Mouse (Mus musculus) G1E (cell line): ENCODE results near the gene Rnf220.

Experiments used
- CTCF ChIP-seq: IDR thresholded peaks from 2 replicates; pipeline ENCODE4 v1.5.1; 2012; ENCODE audit warnings: low read depth, low read length, inconsistent platforms, mixed read lengths
- GATA1 ChIP-seq: IDR thresholded peaks from 2 replicates; pipeline ENCODE4 v1.6.1; 2012; ENCODE audit warnings: borderline replicate concordance, low read length, inconsistent platforms, mixed read lengths
- GATA2 ChIP-seq: IDR thresholded peaks from 2 replicates; pipeline ENCODE4 v1.6.1; 2012; ENCODE audit warnings: low read depth, low read length, inconsistent platforms, borderline replicate concordance

DNA sequence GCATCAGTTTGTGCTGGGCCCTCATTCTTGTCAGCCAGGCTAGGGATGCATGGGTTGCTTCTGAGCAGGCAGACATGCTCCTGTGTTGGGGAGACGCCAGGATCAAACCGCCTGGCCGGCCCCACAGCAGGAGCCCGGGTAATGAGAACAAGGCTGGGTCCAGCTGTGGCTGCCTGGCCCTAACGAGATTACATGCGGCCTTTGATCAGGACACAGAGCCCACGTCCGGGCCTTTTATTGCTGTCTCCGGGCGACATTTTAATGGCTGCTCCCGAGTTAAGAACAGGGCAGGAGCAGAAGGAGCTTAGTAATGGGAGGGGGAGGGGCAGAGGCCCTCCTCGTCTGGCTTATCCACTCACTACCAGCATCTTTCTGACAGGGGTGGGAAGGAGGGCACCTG lies 224.4 kb downstream of the Rnf220 start:
- TF ChIP-seq CTCF: no peak
- TF ChIP-seq GATA1: no peak
- TF ChIP-seq GATA2: no peak
